Mouse (Mus musculus) ovary, postnatal 14 days (tissue): ENCODE measurements around the gene Olfr523.
"Not testable (repeated sequence)": the region's sequence is repeated elsewhere in the genome, so short reads cannot be mapped to it uniquely, and the experiment has no call there.

Experiments
- DNase-seq: peaks from one replicate; pipeline ENCODE4 v3.0.0; 2022; ENCODE audit warnings: low spot score

Gene Olfr523

DNA sequence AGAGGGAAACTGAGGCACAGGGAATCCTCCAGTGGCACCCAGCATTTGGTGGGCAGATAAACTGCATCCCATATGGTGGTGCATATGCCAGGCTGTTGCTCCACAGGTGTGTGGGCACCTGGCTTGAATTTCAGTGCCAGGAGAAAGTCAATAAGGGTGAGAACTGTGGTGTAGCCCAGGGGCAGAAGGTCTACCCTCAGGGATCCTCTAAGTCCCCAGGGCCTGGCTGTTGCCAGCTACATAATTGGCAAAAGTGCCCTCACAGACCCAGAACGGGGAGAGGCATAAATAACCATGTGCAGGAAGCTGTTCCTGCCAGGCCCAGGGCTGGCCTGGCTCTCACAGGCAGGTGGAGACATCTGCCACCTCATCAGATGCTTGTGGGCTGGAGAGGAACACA is at the start of gene Olfr523:
TSS of gene Olfr523 (plus strand) at position 282 of the 400 bp plus-strand sequence.
- DNase-seq, result no peak

DNA sequence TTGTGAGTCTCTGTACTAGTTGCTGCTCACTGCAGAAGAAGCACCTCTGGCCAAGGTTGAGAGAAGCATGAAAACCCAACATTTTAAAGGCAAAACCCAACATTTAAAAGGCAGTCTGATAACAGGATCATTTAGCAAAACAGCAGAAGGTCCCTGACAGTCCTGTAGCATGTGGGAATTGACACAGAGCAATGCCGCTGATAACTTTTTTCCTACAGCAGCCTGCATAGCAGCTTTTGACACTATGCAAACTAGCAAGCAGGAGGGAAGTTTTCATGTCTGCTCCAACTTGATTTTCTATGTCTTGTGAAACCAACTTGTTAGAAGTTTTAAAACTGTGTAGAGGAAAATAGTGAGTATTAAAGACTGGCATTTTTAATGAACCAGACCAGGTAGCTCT is 48.6 kb upstream of the Olfr523 start:
- no peak for DNase-seq

DNA sequence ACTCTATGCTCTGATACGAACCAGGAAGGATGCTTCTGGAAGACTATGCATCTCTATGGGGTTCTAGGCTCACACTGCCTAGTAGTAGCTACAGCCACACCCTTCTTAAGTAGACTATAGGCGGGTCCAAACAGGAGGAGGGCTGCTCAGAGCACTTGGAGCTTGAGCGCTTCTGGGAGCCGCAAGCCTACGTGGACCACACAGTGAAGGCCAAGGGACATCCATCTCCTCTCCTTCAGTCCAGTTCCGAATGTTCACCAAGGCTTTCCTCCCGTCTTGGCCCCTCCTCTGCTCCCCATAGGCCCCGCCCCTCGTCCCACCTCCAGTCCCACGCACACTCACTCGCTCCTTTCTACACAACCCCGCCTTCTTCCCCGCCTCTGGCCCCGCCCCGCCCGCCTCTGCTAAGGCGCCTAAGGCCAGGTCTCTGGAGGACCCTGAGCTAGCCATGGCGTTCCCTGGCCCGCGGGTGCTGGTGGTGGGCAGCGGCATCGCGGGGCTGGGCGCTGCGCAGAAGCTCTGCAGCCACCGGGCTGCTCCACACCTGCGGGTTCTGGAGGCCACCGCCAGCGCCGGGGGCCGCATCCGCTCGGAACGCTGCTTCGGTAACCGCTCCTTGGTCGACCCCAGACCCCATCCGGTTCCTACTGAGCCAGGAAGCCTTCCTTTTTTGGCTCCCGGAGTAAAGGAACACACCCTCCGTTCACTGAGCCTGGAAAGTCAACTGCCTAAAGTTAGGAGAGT is 47.6 kb upstream of the Olfr523 start:
- peak; percentile 87 for DNase-seq

DNA sequence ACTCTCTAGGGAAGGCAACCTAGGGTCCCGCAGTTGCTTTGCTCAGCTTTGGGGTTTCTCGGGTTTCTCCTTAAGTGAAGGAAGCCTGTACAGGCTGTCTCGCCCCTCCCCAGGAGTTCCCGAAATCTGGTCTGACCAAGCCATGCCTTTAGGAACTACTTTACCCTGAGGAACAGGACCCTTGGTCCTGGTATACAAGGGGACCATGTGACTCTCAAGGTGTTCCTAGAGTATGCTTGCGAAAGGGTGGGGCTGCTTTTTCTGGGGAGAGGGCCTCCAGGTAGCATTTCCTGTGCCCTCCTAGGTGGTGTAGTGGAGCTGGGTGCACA is 47.0 kb upstream of the Olfr523 start:
- no peak for DNase-seq

DNA sequence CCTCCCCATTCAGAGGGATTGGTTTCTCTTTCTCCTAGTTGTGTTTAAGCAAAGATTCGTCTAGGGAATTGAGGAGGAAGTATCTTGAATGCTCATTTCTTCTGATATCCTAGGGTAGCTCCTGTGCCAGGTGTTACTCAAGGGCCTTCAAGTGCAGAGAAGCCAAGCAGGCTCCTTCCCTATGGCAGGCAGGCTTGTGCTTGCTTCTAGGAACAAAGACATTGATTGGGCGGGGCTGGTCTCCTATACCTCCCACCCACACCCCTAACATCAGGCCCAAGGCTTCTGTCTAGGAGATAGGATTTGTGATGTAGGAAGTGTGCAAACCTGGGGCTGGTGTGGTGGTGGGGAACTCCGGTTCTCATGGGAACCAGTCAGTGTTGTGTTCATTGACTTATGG is 46.1 kb upstream of the Olfr523 start:
- DNase-seq, result no peak

DNA sequence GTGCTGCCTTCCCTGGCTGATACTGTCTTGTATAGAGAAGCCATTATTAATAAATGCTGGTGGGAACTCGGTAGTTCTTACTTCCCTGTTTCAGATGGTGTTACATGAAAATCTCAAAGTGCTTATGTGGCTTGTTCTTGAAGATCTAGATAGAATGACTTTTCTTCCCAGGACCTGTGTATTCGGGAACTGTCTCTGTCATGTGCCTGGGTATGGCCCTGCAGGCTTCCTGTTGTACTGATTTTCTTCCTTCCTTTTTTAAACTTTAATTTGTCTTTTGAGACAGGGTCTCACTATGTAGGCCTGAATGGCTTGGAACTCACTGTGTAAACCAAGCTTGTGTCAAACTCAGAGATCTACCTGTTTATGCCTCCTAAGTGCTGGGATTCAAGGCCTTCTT is 45.1 kb upstream of the Olfr523 start:
- DNase-seq, result no peak

DNA sequence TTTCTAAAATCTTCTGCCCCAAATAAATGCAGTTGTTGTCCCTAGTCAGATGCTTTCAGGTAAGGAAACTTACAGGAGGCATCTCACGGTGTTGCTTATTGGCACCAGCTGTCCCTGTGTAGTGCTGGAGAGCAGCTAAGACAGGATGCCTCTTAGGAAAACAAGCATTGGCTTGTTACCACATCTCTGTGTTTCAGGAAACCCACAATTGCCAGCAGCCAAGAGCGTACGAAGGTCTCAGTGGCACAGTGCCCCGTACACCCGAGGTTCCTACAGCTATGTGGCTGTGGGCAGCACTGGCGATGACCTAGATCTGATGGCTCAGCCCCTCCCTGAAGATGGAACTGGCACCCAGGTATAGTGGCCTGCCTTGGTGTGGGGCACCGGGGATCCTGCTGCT is 40.8 kb upstream of the Olfr523 start:
- DNase-seq, result not testable (repeated sequence)

DNA sequence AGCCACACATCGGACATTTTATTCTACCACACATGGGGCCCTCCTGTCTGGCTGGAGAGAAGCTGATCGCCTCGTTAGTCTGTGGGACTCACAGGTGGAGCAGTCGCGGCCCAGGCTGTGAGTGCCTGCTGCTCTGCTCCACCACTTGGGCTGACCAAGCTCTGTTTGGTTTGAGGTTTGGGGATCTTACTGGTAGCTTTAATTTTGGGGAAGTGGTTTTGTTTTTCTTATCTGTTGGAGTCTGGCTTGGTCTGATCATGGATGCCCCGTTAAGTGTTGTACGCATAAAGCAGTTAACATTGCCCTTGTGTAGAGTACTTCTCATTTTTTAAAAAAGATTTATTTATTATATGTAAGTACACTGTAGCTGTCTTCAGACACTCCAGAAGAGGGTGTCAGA is 39.0 kb upstream of the Olfr523 start:
- not testable (repeated sequence) for DNase-seq

DNA sequence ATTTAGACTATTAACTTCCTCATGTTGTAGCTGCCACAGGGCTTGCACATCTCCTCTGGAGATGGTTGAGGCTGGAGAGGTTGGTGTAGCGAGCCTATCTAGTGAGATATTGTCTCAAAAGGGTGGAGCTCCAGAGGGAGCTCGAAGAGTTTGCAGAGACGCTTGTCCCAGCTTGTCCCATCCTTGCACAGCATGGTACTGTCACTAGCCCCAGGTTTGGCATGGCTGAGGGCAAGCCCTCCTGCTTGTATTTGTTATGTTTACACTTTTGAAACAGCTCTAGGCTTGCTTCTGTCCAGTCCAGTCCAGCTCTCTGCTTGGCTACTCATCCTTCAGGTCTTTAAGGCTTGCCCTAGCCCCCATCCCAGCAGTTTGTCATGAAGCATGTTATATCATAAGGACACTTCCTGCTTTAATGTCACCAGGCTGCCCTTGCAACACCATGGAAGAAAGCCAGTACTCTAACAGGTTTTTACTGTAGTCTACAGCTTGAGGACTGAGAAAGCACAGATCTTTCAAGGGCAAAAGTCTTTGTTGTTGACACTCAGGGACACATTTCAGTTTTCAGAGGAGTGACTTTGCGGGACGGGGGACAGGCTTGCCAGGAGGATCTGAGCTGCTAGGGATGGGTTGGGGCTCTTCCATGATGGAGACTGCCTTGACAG is 37.8 kb upstream of the Olfr523 start:
- no peak for DNase-seq

DNA sequence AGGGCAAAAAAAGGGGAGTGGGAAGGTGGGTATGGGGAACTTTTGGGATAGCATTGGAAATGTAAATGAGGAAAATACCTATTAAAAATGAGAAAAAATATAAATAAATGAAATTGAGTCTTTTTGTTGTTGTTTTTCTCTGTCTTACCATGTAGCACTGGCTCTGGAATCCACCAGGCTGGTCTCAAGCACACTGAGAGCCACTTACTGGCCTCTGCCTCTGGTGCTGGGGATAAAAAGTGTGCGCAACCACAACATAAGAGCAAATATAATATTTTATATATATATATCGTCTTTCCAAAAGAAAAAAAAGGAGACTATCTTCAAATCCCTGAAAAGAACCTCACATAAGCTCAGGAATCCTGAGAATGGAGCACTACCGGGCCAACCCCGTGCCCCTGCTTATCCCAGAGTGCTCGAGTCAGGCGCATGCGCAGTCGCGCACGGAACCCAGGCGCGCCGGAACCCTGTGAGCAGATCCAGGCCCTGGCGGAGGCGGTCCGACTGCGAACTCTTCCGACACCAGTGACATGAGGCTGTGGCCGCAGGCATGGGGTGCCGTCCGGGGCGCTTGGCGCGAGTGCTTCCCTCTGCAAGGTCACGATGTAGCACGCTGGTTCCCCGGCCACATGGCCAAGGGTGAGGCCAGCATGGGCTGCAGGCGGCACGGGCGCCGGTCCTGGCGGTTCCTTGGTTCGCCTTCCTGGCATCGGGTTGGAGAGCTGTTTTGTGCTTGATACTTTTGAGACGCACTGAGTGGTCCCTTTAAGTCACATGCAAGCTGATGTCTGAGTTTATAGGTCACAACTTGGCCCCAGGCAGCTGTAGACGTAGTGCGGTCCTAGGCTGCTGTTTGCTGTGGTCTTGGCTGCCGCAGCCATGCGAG is 35.6 kb upstream of the Olfr523 start, which contains the start of gene Mtg1:
TSS of gene Mtg1 (plus strand) at position 430 of the 886 bp plus-strand sequence.
- peak; percentile 97 for DNase-seq

DNA sequence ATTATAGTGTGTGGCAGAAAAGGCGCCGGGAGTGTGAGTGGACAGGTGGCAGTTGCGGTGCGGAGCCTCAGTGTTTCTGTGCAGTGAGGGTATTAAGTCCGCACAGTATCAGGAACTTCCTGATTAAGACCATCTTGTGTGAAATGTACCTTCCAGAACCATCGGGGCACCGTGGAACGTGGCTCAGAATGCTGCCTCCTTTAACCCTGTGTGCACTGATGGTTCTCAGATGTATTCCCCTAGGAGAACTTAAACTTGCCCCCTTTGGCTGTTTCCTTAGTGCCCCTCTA is 35.1 kb upstream of the Olfr523 start:
- no peak for DNase-seq

DNA sequence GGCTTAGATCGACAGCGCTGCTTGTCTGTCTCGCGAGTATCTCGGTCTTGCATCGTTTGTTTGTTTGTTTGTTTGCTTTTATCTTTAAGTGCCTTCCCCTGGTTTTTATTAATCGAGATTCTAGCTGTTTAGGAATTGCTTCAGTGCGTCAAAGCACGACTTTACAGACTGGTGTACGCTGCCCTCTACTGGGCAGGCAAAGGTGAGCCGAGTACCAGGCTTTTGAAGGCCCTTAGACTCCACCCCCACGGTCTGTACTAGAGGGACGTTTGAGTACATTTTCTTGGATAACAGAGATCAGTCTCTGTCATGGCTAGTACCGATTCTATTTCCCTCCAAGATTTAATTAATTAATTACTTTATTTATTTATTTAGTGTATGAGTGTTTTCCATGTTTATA is 31.7 kb upstream of the Olfr523 start:
- peak; percentile 48 for DNase-seq

DNA sequence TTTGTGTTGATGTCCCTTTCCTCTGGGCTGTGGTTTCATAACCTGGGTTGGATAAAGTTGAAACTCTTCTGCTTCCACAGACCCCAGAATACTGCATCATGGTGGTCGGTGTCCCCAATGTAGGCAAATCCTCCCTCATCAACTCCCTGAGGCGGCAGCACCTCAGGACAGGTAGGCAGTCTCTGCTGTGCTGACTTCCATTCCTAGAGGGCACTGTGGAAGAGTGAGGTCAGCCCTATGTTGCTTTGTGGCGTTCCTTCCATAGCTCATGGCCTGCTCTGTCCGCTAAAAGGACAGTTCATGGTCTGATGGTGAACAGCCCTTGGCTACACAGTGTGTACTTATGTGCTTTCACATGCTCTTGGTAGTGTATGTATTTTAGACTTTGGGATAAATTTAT is 28.5 kb upstream of the Olfr523 start:
- DNase-seq, result no peak

DNA sequence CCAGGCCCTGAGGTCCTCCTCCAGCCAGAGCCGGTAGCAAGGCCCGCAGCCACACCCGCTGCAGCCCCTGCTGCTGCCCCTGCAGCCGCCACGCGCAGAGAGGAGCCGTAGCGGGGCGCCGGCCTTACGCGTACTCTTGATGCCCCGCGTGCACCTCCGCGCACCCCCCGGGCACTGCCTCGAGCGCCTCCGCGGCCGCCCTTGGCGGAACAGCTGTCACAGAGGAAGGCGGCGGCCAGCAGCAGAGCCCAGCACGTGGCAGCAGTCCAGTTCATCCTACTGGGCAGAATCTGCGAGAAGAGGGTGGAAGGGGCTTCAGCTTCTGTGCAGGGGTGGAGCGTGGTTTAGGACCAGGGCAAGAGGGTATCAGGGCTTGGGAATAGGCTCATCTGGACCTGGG is 19.6 kb upstream of the Olfr523 start:
- peak; percentile 18 for DNase-seq

DNA sequence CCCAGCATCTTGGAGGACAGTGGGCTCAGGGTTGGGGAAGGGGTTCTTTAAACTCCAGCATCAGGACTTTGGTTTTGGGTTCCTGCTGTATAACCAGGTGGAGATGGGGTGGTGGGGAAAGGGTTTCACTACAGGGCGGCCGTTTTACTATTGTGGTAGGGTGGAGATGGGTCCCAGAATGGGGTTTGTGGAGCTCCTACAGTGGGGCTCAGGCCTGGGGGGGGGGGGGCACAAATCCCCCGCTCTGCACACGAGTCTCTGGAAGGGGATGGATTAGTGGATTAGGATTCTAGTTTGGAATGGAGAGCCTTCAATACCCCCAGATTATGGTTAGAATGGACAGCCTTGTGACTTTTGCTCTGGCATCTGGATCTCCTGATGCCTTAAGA is 19.2 kb upstream of the Olfr523 start:
- no peak for DNase-seq

DNA sequence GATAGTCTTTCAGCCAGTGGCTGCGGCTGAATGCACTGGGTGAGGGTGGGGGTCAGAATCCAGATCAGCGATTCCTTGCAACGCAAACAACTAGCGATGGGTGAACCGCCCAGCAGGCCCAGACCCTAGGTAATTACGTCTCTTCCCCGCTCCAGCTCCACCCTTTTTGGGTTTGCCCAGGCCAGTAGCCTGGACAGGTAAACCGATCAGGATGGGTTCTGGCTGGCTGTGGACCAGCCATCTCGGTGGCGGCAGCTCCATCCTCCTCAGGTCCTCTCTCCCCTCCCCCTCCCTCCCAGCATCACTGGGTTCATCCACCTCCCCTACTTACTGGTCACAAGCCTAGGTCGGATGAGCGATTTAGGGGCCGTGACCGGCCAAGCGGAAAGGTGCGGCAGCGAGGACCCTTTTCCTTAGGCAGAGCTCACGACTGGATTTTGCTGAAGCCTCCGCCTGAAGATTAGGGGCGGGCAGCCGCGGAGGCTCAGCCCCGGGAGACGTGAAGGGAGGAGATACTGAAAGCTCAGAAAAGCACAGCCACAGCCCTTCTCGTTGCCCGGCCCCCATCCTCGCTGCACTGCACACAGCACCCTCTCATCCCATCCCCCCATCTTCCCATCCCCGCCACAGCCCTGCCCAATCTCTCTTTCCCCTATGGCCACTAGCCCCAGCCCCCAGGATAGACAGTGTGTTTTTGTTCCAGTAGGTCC is 18.6 kb upstream of the Olfr523 start, which contains the start of gene Sprn:
TSS of gene Sprn (minus strand) at position 660 of the 710 bp plus-strand sequence.
- no peak for DNase-seq

DNA sequence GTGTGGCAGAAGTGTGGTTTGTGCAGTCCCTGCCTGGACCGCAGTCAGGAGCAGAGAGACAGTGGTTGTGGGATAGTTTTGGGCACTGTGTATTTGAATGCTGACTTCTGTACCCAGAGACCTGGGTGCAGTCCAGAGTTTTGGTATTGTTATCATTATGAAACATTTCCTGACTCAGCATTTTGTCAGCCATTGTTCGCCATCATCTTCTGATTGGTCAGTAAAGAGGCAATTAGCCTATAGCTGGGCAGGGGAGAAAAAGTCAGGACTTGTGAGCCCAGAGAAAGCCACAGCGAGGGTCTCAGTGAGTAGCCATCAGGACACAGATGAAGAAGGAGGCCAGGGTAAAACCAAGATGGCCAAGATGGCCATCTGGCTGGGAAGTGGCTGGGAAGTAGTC is 12.7 kb upstream of the Olfr523 start:
- DNase-seq, result no peak

DNA sequence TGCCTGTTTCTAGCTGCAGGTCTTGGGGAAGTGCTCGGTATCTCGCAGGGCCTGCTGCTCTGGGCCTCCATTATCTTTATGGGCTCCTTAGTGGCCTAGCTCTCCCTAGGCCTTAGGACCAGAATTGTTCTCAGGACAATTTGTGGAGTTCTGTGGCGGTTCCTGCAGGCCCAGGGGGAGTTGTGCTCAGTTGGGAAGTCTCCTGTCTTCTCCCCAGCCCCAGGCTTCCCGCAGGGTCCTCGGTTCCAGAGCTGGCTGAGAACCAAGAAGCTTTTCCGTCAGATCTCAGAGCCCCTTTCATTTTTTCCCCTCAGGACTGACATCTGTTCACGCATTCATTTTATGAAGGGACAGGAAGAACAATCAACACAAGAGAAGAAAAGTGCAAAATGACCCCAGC is 8.4 kb upstream of the Olfr523 start, which contains the start of gene Olfr522:
TSS of gene Olfr522 (minus strand) at position 101 of the 400 bp plus-strand sequence.
- no peak for DNase-seq

DNA sequence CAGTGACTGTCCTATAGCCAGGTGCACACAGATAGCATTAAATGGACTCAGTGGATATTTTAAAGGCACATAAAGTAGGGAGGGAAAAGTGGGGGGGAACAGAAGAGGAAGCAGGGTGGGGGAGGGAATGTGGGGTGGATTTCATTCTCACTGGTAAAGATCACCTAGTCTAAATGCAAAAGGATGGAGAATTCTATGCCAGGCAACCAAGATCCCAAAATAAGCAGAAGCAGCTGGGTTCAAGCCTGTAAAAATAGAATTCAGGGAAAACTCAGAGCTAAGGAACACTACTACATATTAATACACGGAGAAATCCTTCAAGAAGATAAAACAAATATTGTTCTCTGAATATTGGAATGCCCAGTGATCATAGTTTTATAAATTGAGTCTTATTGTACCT is 5.1 kb upstream of the Olfr523 start:
- no peak for DNase-seq

DNA sequence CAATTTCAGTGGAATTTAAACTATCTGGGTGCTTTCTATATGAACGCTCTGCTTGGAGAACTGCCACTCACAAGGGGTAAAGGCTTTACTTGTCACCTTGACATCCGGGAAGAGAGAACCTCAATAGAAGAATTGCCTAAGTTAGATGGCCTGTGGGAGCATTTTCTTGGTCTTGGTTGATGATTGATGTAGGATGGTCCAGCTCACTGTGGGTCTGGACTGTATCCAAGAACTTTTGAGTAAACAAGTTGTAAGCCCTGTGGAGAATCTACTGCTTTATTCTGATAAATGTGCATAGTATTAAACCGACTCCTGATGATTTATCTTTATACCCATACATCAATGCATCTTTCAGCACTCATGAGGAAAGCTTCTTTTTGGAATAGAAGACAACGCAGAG is 3.6 kb upstream of the Olfr523 start:
- no peak for DNase-seq

DNA sequence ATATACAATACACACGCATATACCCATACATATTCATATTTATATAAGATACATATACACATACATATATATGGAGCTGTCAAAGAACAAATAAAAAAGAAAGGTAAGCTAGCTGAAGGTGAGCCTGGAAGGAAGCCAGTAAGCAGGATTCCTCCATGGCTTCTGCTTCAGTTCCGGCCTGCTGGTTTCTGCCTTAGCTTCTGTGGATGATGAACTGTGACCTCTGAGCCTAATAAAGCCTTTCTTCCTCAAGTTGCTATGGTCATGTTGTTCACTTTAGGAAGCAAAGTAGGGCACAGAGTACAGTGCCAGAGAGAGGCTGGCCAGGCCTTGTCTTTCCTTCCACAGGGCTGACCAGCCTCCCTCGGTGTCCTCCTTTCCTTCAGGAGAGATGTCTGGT is 2.2 kb upstream of the Olfr523 start:
- no peak for DNase-seq

DNA sequence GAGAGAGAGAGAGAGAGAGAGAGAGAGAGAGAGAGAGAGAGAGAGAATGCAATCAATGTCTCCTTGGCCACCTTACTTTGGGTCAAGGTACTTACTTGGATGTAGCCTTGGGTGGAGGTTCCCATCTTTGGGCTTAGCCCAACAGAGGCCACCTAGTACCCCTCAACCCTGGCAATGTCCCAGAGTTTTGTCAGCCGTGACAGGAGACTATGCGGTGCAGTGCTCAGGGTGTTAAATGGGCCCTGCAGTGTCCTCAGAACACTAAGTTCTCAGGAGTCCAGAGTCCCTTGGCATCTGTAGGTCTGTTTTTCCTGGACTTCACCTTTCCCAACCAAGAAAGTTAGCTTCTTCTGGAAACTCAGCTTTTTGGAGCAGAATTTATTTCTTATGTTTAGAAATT is 6.2 kb downstream of the Olfr523 start:
- DNase-seq, result no peak
